Mouse (Mus musculus) kidney, embryonic 15.5 days (tissue): ENCODE data around the gene Gprc5c. TPM values are rescaled to one million over a fixed set of nuclear protein-coding genes. Genes with fewer than 3 reads are reported as not detected.

Experiments
- ATAC-seq: fragments of 200-750 bp; cut with Nextera tagmentation; replicated peaks from 2 replicates; pipeline ENCODE4 v1.8.0; 2017; ENCODE audit warnings: moderate TSS enrichment; ENCODE audit not compliant: low FRiP score
- H3K27ac ChIP-seq: fragments of 300-500 bp; sonication (generic); 2 replicates; pipeline ENCODE4 v1.5.1; 2015; ENCODE audit warnings: mild to moderate bottlenecking, inconsistent platforms
- H3K27me3 ChIP-seq: fragments of 300-500 bp; sonication (generic); 2 replicates; pipeline ENCODE4 v1.6.1; 2015; ENCODE audit warnings: inconsistent platforms
- H3K36me3 ChIP-seq: fragments of 300-500 bp; sonication (generic); 2 replicates; pipeline ENCODE4 v1.6.1; 2015; ENCODE audit warnings: inconsistent platforms
- H3K4me1 ChIP-seq: fragments of 300-500 bp; sonication (generic); 2 replicates; pipeline ENCODE4 v1.6.1; 2015; ENCODE audit warnings: inconsistent platforms
- H3K4me2 ChIP-seq: fragments of 300-500 bp; sonication (generic); 2 replicates; pipeline ENCODE4 v1.6.1; 2015; ENCODE audit warnings: moderate library complexity, mild to moderate bottlenecking, inconsistent platforms
- H3K4me3 ChIP-seq: fragments of 300-500 bp; sonication (generic); replicated peaks from 2 replicates; pipeline ENCODE4 v1.5.1; 2015; ENCODE audit warnings: mild to moderate bottlenecking, inconsistent platforms
- H3K9ac ChIP-seq: fragments of 300-500 bp; sonication (generic); 2 replicates; pipeline ENCODE4 v1.6.1; 2015; ENCODE audit warnings: mild to moderate bottlenecking, inconsistent platforms
- H3K9me3 ChIP-seq: fragments of 300-500 bp; sonication (generic); replicated peaks from 2 replicates; pipeline ENCODE4 v1.6.1; 2016; ENCODE audit warnings: inconsistent platforms
- WGBS: fragments of 180-500 bp; shearing (Covaris S2); methylation state at CpG from one replicate; pipeline ENCODE4 v1.1.7; 2015; ENCODE audit warnings: mixed read lengths; 5-methylcytosine and 5-hydroxymethylcytosine counted together
- polyA plus RNA-seq: library from polyadenylated mRNA; unstranded; fragments of >200 nt; fragmentation: Nextera tagmentation; extraction: Ambion mirVana; gene quantifications from 2 replicates; pipeline ENCODE4 v1.2.1, GENCODE M21; 2015

Gprc5c gene
- polyA plus RNA-seq, 1 experiment from 2014 or later = 119 TPM

DNA sequence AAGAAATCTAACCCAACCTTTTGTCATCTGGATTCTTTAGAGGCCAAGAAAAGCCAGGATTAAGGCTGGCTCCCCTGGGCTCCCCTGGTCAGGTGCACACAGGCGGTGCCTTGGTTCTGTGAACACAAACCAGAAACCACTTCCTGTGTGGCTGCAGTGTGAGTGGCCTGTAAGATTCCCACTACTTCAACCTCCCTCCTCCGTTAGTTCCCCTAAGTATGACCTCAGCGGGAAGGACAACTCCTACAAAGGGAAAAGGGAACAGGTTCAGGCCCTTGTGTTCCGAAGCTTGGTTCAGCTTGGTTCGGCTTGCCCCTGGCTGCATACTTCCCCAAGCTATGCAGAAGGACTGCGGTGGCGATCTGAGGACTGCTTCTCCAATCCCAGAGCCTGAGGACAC lies 32.8 kb upstream of the Gprc5c start:
- Histone ChIP-seq H3K4me3 (no peak overlapping the region), H3K9me3 (no peaks in the 10 kb centered on the region), H3K4me1 (peaks cover 30% of the 10 kb centered on the region), H3K27me3 (no peaks in the 10 kb centered on the region), H3K36me3 (no peaks in the 10 kb centered on the region), H3K9ac (no peak overlapping the region), H3K27ac (no peak overlapping the region), H3K4me2 (no peak overlapping the region)
- WGBS = 90% methylated on average over 7 of the region's 7 CpGs
- ATAC-seq = no peak

GRCm38 (mm10) chr11:114819110-114819509 lies 31.8 kb upstream of the Gprc5c start:
- no peak overlapping the region for H3K9ac ChIP-seq
- H3K27ac ChIP-seq = no peak overlapping the region
- no peaks in the 10 kb centered on the region for H3K9me3 ChIP-seq
- no peak for ATAC-seq
- no peak overlapping the region for H3K4me2 ChIP-seq
- WGBS = 45% methylated on average over 2 of the region's 2 CpGs
- peaks cover 39% of the 10 kb centered on the region for H3K4me1 ChIP-seq
- no peaks in the 10 kb centered on the region for H3K36me3 ChIP-seq
- H3K4me3 ChIP-seq = no peak overlapping the region
- H3K27me3 ChIP-seq = no peaks in the 10 kb centered on the region

DNA sequence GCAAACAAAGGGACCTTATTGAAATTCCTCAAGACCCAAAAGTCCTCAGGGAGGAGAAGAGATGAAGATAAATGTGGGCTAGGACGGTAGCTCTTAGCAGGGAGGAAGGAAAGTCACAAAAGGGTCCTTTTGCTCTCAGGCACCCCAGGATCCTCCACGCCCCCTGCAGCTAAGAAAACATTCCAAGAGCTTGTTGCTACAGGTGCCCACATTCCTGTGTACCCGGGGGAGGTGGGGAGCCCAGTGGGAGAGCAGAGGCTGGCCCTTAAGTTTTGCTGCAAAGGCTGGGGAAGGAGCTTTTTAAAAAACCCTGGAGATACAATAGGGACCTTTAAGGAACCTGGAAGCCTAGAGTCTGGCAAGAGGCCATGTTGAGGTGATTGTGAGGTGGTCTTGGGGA lies 30.5 kb upstream of the Gprc5c start:
- no peaks in the 10 kb centered on the region for H3K36me3 ChIP-seq
- H3K4me2 ChIP-seq = no peak overlapping the region
- no peaks in the 10 kb centered on the region for H3K27me3 ChIP-seq
- H3K27ac ChIP-seq = no peak overlapping the region
- no peak for ATAC-seq
- no peaks in the 10 kb centered on the region for H3K9me3 ChIP-seq
- H3K4me3 ChIP-seq = no peak overlapping the region
- WGBS = 26% methylated on average over 3 of the region's 3 CpGs
- H3K4me1 ChIP-seq = peaks cover 38% of the 10 kb centered on the region
- no peak overlapping the region for H3K9ac ChIP-seq

DNA sequence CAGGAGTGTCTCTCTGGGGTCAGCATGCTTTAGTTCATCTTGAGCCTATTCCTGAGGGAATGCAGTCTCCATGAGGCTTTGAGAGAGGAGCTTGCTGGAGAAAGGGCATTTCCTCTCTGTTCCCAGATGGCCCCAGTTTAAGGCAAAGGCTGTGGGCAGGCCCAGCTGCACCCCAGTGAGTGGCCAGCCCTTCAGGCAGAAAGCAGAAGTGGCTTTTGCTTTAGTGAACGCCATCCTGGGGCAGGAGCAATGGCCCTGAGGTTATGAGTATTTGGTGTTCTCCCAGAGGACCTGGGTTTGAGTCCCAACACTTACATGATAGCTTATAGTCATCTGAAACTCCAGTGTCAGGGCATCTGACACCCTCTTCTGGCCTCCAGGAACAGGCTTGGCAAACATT lies 29.6 kb upstream of the Gprc5c start:
- Histone ChIP-seq H3K27ac (no peak overlapping the region), H3K9ac (no peak overlapping the region), H3K9me3 (no peaks in the 10 kb centered on the region), H3K4me3 (no peak overlapping the region), H3K27me3 (no peaks in the 10 kb centered on the region), H3K4me2 (no peak overlapping the region), H3K4me1 (peaks cover 39% of the 10 kb centered on the region), H3K36me3 (no peaks in the 10 kb centered on the region)
- ATAC-seq = no peak
- WGBS = 75% methylated on average over 1 of the region's 1 CpGs

GRCm38 (mm10) chr11:114822727-114823126 lies 28.2 kb upstream of the Gprc5c start:
- WGBS = 44% methylated on average over 12 of the region's 12 CpGs

DNA sequence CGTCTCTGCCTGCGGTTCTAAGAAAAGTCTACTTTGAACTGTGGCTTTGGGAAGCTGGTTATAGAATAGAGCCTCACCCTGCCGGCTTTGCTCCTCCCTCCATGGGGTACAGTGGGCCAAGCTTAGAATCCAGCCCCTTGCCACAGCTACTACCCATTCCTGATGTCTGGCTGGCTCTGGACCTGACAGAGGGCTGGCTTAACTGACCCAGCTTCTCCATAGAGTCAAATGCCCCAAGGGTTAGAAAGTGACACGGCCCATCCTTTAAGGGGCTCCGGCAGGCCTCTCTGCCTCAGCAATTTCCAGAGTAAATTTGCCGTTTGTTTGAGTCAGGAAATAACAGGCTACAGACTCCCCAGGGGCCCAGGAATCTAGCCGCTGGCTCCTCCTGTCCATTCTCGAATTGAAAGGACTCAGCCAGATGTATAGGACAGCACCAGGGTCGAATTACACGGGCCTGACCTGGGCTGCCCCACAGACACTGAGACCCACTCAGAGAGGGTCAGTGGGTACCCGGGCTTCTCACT lies 27.7 kb upstream of the Gprc5c start:
- peak overlapping the region; percentile 83 for H3K27ac ChIP-seq
- H3K9me3 ChIP-seq = no peaks in the 10 kb centered on the region
- H3K4me3 ChIP-seq = no peak overlapping the region
- H3K27me3 ChIP-seq = no peaks in the 10 kb centered on the region
- peak; percentile 57 for ATAC-seq
- peak overlapping the region; percentile 40 for H3K4me2 ChIP-seq
- no peaks in the 10 kb centered on the region for H3K36me3 ChIP-seq
- peaks cover 51% of the 10 kb centered on the region for H3K4me1 ChIP-seq
- no peak overlapping the region for H3K9ac ChIP-seq
- WGBS = 3% methylated on average over 11 of the region's 11 CpGs

More at GRCm38 (mm10) chr11:114822727-114823126, 28.2 kb upstream of the Gprc5c start:
- Histone ChIP-seq H3K4me1 (peaks cover 47% of the 10 kb centered on the region), H3K36me3 (no peaks in the 10 kb centered on the region), H3K9ac (no peak overlapping the region), H3K27me3 (no peaks in the 10 kb centered on the region), H3K4me2 (peak overlapping the region; percentile 40), H3K4me3 (no peak overlapping the region), H3K27ac (peak overlapping the region; percentile 83), H3K9me3 (no peaks in the 10 kb centered on the region)
- ATAC-seq = peak; percentile 72

DNA sequence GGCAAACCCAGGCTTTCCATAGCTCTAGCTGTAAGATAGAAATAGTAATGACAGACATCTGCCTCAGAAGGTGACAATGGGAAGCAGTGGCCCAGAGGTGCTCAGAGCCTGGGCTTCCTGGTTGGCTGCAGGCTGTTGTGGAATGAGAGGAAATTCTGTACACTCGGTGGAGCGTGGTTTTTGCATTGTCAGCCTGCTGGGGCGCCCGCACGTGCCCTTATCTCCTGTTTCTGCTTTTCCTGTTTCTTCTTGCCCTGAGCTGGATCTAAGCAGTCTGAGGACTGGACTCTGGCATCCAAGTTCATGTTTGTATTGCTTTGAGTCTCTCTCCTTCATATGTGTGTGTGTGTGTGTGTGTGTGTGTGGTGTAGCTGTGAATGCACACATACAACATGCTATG lies 24.3 kb upstream of the Gprc5c start:
- Histone ChIP-seq H3K36me3 (no peaks in the 10 kb centered on the region), H3K9me3 (no peaks in the 10 kb centered on the region), H3K27me3 (no peaks in the 10 kb centered on the region), H3K4me3 (no peak overlapping the region), H3K4me2 (no peak overlapping the region), H3K27ac (peak overlapping the region; percentile 85), H3K9ac (no peak overlapping the region), H3K4me1 (peaks cover 60% of the 10 kb centered on the region)
- WGBS = 30% methylated on average over 5 of the region's 5 CpGs
- ATAC-seq = peak; percentile 29; the same call in 1 of the 2 replicates

DNA sequence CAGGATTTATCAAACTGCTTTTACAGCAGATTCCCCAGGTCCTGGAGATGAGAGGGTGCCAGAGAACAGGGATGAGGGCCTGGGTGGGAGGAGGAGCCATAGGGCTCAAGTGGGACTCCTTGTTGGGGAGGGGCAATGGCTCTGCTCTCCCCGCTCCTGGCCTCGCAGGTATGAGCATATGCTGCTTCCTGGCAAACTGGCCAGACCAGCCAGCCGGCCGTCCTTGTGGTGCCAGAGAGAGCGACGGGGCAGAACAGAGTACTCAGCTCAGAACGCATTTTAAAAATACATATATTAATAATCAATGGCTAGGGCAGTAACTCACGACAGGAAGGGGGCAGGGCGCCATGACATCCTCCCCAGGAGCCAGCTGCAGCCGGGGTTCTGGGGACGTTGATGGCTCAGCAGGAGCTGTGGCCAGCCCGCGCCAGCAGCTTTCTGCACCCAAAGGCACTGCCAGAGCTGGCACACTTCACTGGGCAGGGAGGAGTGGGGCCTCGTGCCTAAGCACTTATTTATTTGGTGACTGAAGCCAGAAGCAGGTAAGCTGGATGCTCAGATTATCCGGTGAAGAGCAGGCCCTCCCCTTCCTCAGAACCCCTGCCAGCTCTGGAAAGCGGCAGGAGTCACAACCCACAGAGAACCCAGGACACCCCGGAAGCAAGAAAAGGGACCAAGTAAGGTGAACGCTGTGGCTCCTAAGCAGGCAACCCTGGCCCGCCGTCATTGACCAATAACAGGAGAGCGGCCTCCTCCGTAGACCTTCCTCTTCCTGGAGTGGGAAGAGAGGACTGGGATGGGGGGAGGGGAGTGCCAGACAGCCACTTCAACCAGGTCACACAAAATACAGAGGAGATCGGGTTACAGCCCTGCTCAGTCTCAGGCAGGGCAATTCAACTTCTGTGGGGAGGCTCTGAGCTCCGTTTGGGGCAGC lies 21.2 kb upstream of the Gprc5c start:
- Histone ChIP-seq H3K4me1 (peaks cover 56% of the 10 kb centered on the region), H3K4me3 (peak overlapping the region; percentile 28), H3K27me3 (no peaks in the 10 kb centered on the region), H3K9ac (peak overlapping the region; percentile 23), H3K36me3 (no peaks in the 10 kb centered on the region), H3K9me3 (no peaks in the 10 kb centered on the region), H3K27ac (peak overlapping the region; percentile 95), H3K4me2 (peak overlapping the region; percentile 56)
- ATAC-seq = peak; percentile 89
- 5% methylated on average over 24 of the region's 24 CpGs for WGBS

DNA sequence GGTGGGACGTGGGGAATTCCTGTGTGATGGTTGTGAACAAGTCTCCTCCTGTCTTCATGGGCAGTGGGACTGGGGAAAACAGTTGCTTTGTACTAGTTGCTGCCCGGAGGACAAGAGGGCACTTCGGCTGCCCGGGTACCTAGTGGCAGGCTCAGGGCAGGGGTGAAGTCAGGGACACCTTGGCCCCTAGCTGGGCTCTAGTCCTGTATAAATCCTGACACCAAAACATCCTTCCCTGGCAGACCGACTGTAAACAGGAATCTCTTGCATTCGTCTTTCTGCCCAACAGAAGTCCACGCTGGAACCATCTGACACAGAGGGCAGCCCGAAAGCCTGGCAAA lies 20.5 kb upstream of the Gprc5c start:
- peak overlapping the region; percentile 28 for H3K4me3 ChIP-seq
- peak overlapping the region; percentile 23; the same call in 1 of the 2 replicates for H3K9ac ChIP-seq

GRCm38 (mm10) chr11:114833166-114833565 lies 17.8 kb upstream of the Gprc5c start:
- peaks cover 59% of the 10 kb centered on the region for H3K4me1 ChIP-seq
- WGBS = 62% methylated on average over 5 of the region's 5 CpGs
- ATAC-seq = no peak

More for the DNA sequence above, 20.5 kb upstream of the Gprc5c start:
- H3K27ac ChIP-seq = peak overlapping the region; percentile 95
- H3K4me2 ChIP-seq = peak overlapping the region; percentile 56
- no peaks in the 10 kb centered on the region for H3K9me3 ChIP-seq
- no peaks in the 10 kb centered on the region for H3K27me3 ChIP-seq
- no peaks in the 10 kb centered on the region for H3K36me3 ChIP-seq
- H3K4me1 ChIP-seq = peaks cover 56% of the 10 kb centered on the region
- peak; percentile 59 for ATAC-seq
- whole genome bisulfite sequencing = 16% methylated on average over 8 of the region's 8 CpGs

GRCm38 (mm10) chr11:114843818-114844463 lies 7.0 kb upstream of the Gprc5c start:
- peak; percentile 76 for ATAC-seq
- peak overlapping the region; percentile 30 for H3K4me2 ChIP-seq
- H3K36me3 ChIP-seq = no peaks in the 10 kb centered on the region
- H3K9ac ChIP-seq = peak overlapping the region; percentile 21; the same call in 1 of the 2 replicates
- no peaks in the 10 kb centered on the region for H3K27me3 ChIP-seq
- WGBS = 8% methylated on average over 8 of the region's 8 CpGs
- H3K27ac ChIP-seq = peak overlapping the region; percentile 88
- no peak overlapping the region for H3K4me3 ChIP-seq
- peaks cover 48% of the 10 kb centered on the region for H3K4me1 ChIP-seq
- no peaks in the 10 kb centered on the region for H3K9me3 ChIP-seq

More at GRCm38 (mm10) chr11:114833166-114833565, 17.8 kb upstream of the Gprc5c start:
- no peaks in the 10 kb centered on the region for H3K27me3 ChIP-seq
- no peak overlapping the region for H3K9ac ChIP-seq
- no peak overlapping the region for H3K4me3 ChIP-seq
- no peak overlapping the region for H3K27ac ChIP-seq
- no peaks in the 10 kb centered on the region for H3K9me3 ChIP-seq
- no peaks in the 10 kb centered on the region for H3K36me3 ChIP-seq
- no peak overlapping the region for H3K4me2 ChIP-seq
